In genomic region chr9:69714346-69714745, GRCm38 (mm10) we compare ENCODE assay signal across 18 mouse cellular contexts. TPM values are rescaled to one million over a fixed set of nuclear protein-coding genes. Genes with fewer than 3 reads are reported as not detected.
DNase-seq lines count a peak whose midpoint lies in the region; ATAC-seq and TF ChIP-seq lines count a peak whose summit lies in the region.
"Had no signal": no experiment of that assay in that cellular context is flagged by ENCODE, and none has a peak within 500 bp of the region (broad histone marks: within the 10 kb centered on the region; RNA-seq: fewer than 3 reads in every experiment).

No protein-coding gene starts in this region.

- no peak for ATAC-seq in lung, embryonic 14.5 days (ENCODE audit: insufficient read depth)
- no peak for ATAC-seq in hindbrain, embryonic 16.5 days
- peak; percentile 59 for ATAC-seq in neural tube, embryonic 11.5 days (ENCODE audit: insufficient read depth, low FRiP score, low TSS enrichment)
- no peak for ATAC-seq in kidney, embryonic 14.5 days (ENCODE audit: low FRiP score, low TSS enrichment)
- ATAC-seq: intestine, embryonic 16.5 days had no signal

- H3K4me3 ChIP-seq in lung, embryonic 14.5 days (ENCODE audit: low read depth, low read length) = no peak overlapping the region
- no peak overlapping the region for H3K4me3 ChIP-seq in hindbrain, embryonic 16.5 days (ENCODE audit: low read length)
- H3K4me3 ChIP-seq in neural tube, embryonic 11.5 days (ENCODE audit: low read depth, low read length) = no peak overlapping the region
- H3K4me3 ChIP-seq in kidney, embryonic 14.5 days (ENCODE audit: low read length) = no peak overlapping the region
- H3K4me3 ChIP-seq in kidney, adult 2 months (ENCODE audit: insufficient read depth, low read depth, low read length) = no peak overlapping the region
- H3K4me3 ChIP-seq: heart, adult 2 months had no signal

- peak overlapping the region; percentile 87; the same call in 1 of the 2 replicates for H3K27ac ChIP-seq in lung, embryonic 14.5 days (ENCODE audit: low read depth)
- 0 out of 2 replicates have a peak overlapping the region, but pooled peaks have one; percentile 1 for H3K27ac ChIP-seq in hindbrain, embryonic 16.5 days (ENCODE audit: low read depth, low read length)
- H3K27ac ChIP-seq in neural tube, embryonic 11.5 days (ENCODE audit: low read depth, low read length) = peak overlapping the region; percentile 69
- no peak overlapping the region for H3K27ac ChIP-seq in kidney, embryonic 14.5 days (ENCODE audit: low read depth, low read length)
- H3K27ac ChIP-seq in kidney, adult 2 months (ENCODE audit: insufficient read depth, low read depth, low read length) = no peak overlapping the region
- H3K27ac ChIP-seq: heart, adult 2 months; liver, embryonic 14.5 days had no signal

- TF ChIP-seq CTCF in lung, embryonic 14.5 days (IDR thresholded peaks at IDR 0.05; ENCODE audit: low read depth) = no peak
- no peak for TF ChIP-seq CTCF in kidney, adult 2 months (conservative IDR thresholded peaks at IDR 0.05; ENCODE audit: insufficient read depth, insufficient read length, low read depth, low read length)

- no peaks in the 10 kb centered on the region for H3K27me3 ChIP-seq in lung, embryonic 14.5 days (ENCODE audit: insufficient read depth, low read length)
- no peaks in the 10 kb centered on the region; the same call in 1 of the 2 replicates for H3K27me3 ChIP-seq in hindbrain, embryonic 16.5 days (replicated peaks; ENCODE audit: control insufficient read depth, insufficient read depth, low read length)
- no peaks in the 10 kb centered on the region for H3K27me3 ChIP-seq in neural tube, embryonic 11.5 days (ENCODE audit: control insufficient read depth, insufficient read depth, low read length)
- H3K27me3 ChIP-seq in kidney, embryonic 14.5 days (ENCODE audit: control insufficient read depth, insufficient read depth, low read length) = no peaks in the 10 kb centered on the region
- H3K27me3 ChIP-seq in kidney, adult 2 months (replicated peaks; ENCODE audit: control insufficient read depth, insufficient read depth, low read length) = no peaks in the 10 kb centered on the region

- H3K9ac ChIP-seq in lung, embryonic 14.5 days = no peak overlapping the region
- H3K9ac ChIP-seq in hindbrain, embryonic 16.5 days (ENCODE audit: low read depth, low read length) = no peak overlapping the region
- H3K9ac ChIP-seq in neural tube, embryonic 11.5 days (ENCODE audit: low read length) = no peak overlapping the region
- H3K9ac ChIP-seq in kidney, embryonic 14.5 days (ENCODE audit: low read depth, low read length) = no peak overlapping the region
- H3K9ac ChIP-seq: liver, embryonic 14.5 days had no signal

- H3K4me1 ChIP-seq in lung, embryonic 14.5 days (ENCODE audit: insufficient read depth) = peaks cover 15% of the 10 kb centered on the region; the same call in 1 of the 2 replicates
- H3K4me1 ChIP-seq in hindbrain, embryonic 16.5 days (ENCODE audit: control insufficient read depth, insufficient read depth, low read depth, low read length) = no peaks in the 10 kb centered on the region
- peaks cover 26% of the 10 kb centered on the region for H3K4me1 ChIP-seq in neural tube, embryonic 11.5 days (ENCODE audit: control insufficient read depth, insufficient read depth, low read length)
- peaks cover 18% of the 10 kb centered on the region; the same call in 1 of the 2 replicates for H3K4me1 ChIP-seq in kidney, embryonic 14.5 days (ENCODE audit: control insufficient read depth, insufficient read depth, low read length)
- H3K4me1 ChIP-seq in kidney, adult 2 months (ENCODE audit: control insufficient read depth, insufficient read depth, low read length) = no peaks in the 10 kb centered on the region

- no peak for TF ChIP-seq POLR2A in kidney, adult 2 months (IDR thresholded peaks at IDR 0.05; ENCODE audit: low read depth, low read length)

- H3K36me3 ChIP-seq in lung, embryonic 14.5 days (ENCODE audit: insufficient read depth) = no peaks in the 10 kb centered on the region
- no peaks in the 10 kb centered on the region for H3K36me3 ChIP-seq in hindbrain, embryonic 16.5 days (ENCODE audit: control insufficient read depth, insufficient read depth, low read length)
- H3K36me3 ChIP-seq in neural tube, embryonic 11.5 days (ENCODE audit: control insufficient read depth, insufficient read depth, low read length) = no peaks in the 10 kb centered on the region
- H3K36me3 ChIP-seq in kidney, embryonic 14.5 days (ENCODE audit: control insufficient read depth, insufficient read depth, low read length) = no peaks in the 10 kb centered on the region
- no peaks in the 10 kb centered on the region for H3K36me3 ChIP-seq in kidney, adult 2 months (ENCODE audit: control insufficient read depth, insufficient read depth, low read length)

- no peaks in the 10 kb centered on the region for H3K9me3 ChIP-seq in lung, embryonic 14.5 days (ENCODE audit: low read depth, low read length)
- no peaks in the 10 kb centered on the region for H3K9me3 ChIP-seq in hindbrain, embryonic 16.5 days (ENCODE audit: control insufficient read depth, low read length)
- no peaks in the 10 kb centered on the region for H3K9me3 ChIP-seq in neural tube, embryonic 11.5 days (ENCODE audit: control insufficient read depth, low read length)
- H3K9me3 ChIP-seq in kidney, embryonic 14.5 days (ENCODE audit: control insufficient read depth, low read length) = no peaks in the 10 kb centered on the region

- peak overlapping the region; percentile 43 for H3K4me2 ChIP-seq in lung, embryonic 14.5 days
- peak overlapping the region; percentile 22 for H3K4me2 ChIP-seq in hindbrain, embryonic 16.5 days (ENCODE audit: low read length)
- peak overlapping the region; percentile 17 for H3K4me2 ChIP-seq in neural tube, embryonic 11.5 days (ENCODE audit: low read depth)
- no peak overlapping the region for H3K4me2 ChIP-seq in kidney, embryonic 14.5 days (replicated peaks; ENCODE audit: low read depth, low read length)

- WGBS in lung, embryonic 14.5 days = 41% methylated on average over 7 of the region's 7 CpGs
- WGBS in hindbrain, embryonic 16.5 days = 19% methylated on average over 7 of the region's 7 CpGs
- WGBS in neural tube, embryonic 11.5 days = 23% methylated on average over 7 of the region's 7 CpGs
- WGBS in kidney, embryonic 14.5 days = 52% methylated on average over 7 of the region's 7 CpGs
- 66% methylated on average over 7 of the region's 7 CpGs for WGBS in kidney, adult 2 months

- no peak for DNase-seq in lung, embryonic 14.5 days
- no peak for DNase-seq in lung, postnatal 36 days
- DNase-seq in embryo, embryonic 11 days = peak; percentile 52
- no peak for DNase-seq in neural tube, embryonic 11.5 days (ENCODE audit: low spot score)
- DNase-seq in kidney, postnatal 4 days = no peak
- DNase-seq in kidney, adult 2 months = no peak
- DNase-seq: adrenal gland, postnatal 14 days; B cell, adult 2 months; cerebellum, postnatal 36 days; heart, adult 2 months; heart, postnatal 10 days; kidney, postnatal 36 days; layer of hippocampus, postnatal 36 days had no signal

RNA-seq across cellular contexts. Expression of gene Foxb1, which starts 46.4 kb away (rescaled TPM):
- polyA plus RNA-seq in lung, embryonic 14.5 days (2014; fragmentation: Nextera tagmentation; extraction: Ambion mirVana) = not detected in 2 replicates
- polyA plus RNA-seq in hindbrain, embryonic 16.5 days (2015; fragmentation: Nextera tagmentation; extraction: Ambion mirVana) = 6.9 TPM in 2 replicates
- polyA plus RNA-seq in neural tube, embryonic 11.5 days (2014; fragmentation: Nextera tagmentation; extraction: Ambion mirVana) = 3.7 and 4.2 TPM in 2 replicates
- polyA plus RNA-seq in kidney, embryonic 14.5 days (2014; fragmentation: Nextera tagmentation; extraction: Ambion mirVana) = 0.07 TPM in 2 replicates
- polyA plus RNA-seq in kidney, adult 2 months (2012; rRNA removed) = not detected in 2 replicates
- polyA plus RNA-seq: heart, adult 2 months; intestine, embryonic 16.5 days; liver, embryonic 14.5 days; spleen, adult 2 months had no signal

Comparison
In these comparisons a context has a peak if more than half of its experiments do, and no peak if none do; other contexts are left out.
1. H3K27ac ChIP-seq: peak in lung, embryonic 14.5 days (single experiment), hindbrain, embryonic 16.5 days (single experiment) and neural tube, embryonic 11.5 days (single experiment); none in kidney, embryonic 14.5 days (single experiment) and kidney, adult 2 months (single experiment).